Mouse (Mus musculus): ENCODE measurements around the gene Snrnp25. TPM values are rescaled to one million over a fixed set of nuclear protein-coding genes. Genes with fewer than 3 reads are reported as not detected.

Gene Snrnp25
- polyA plus RNA-seq, 1 experiment from 2014 or later, result 84.2 TPM

DNA sequence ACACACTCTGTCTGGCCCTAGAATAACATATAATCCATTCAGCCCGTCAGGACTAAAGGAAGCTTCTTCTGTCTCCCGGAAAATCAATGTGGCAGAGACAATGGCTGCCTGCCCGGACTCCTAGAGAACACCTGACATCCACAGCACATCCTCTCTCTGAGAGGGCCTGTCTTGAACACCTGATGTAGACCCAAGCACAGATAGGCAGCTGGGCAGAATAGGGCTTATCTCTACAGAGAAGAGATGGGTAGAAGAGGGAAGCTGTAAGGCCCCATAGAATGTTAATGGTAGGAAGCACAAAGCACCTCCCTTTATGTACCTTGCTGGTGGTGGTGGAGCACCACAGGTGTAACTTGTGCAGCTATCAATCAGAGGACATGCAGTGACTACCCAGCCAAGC, 37.0 kb downstream of the Snrnp25 start:
- WGBS, result 80% methylated on average over 3 of the region's 3 CpGs
- no peak for ATAC-seq (ENCODE audit: low FRiP score)
- no peak for DNase-seq (ENCODE audit: low spot score)
- Histone ChIP-seq H3K9ac (ENCODE audit: low read depth, low read length) (no peak overlapping the region), H3K27ac (ENCODE audit: low read depth, low read length) (no peak overlapping the region), H3K4me2 (replicated peaks; ENCODE audit: low read depth, low read length) (no peak overlapping the region), H3K27me3 (ENCODE audit: control insufficient read depth, insufficient read depth, low read length) (no peaks in the 10 kb centered on the region), H3K4me1 (replicated peaks; ENCODE audit: control insufficient read depth, insufficient read depth, low read length) (no peaks in the 10 kb centered on the region; the same call in 1 of the 2 replicates), H3K9me3 (ENCODE audit: control insufficient read depth, low read length) (no peaks in the 10 kb centered on the region), H3K4me3 (ENCODE audit: low read depth, low read length) (no peak overlapping the region), H3K36me3 (ENCODE audit: control insufficient read depth, insufficient read depth, low read length) (0 out of 2 replicates have a peak, but pooled peaks cover 2% of the 10 kb centered on the region)

DNA sequence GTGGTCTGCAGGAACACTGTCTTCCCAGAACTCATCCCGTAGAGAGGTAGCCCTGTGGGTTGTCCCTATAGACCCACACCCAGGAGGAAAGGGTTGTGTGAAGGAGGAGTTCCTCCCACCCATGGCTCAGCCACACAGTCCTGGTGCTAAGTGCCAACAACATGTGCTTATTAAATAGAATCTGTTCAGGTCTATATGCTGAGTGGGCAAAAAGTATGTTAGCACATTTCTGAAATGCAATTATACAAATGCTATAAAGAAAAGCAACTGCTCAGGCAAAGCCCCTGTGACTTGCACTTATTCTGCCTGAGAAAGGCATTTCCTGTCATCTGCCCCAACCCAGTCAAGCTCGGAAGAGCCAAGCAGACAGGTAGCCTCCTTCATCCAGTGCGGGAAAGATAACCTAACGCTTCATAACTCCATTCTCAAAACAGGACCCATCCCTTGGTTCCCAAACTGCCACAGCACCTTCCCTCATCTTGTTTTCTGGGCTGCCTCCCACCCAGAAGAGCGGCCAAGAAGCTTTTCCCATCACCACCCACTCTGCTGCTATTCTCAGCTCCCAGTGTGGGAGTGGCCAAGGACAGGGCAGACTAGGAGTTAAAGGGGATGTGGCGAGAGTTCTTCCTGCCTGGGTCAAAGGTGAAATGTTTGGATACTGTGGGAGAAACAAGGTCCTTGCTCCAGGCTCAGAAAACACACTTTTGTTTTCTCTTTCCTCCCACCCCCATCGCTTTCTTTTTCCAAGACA, 38.2 kb downstream of the Snrnp25 start:
- H3K27ac ChIP-seq (ENCODE audit: low read depth, low read length), result no peak overlapping the region
- no peaks in the 10 kb centered on the region; the same call in 1 of the 2 replicates for H3K4me1 ChIP-seq (replicated peaks; ENCODE audit: control insufficient read depth, insufficient read depth, low read length)
- 73% methylated on average over 7 of the region's 7 CpGs for WGBS
- H3K9ac ChIP-seq (ENCODE audit: low read depth, low read length), result no peak overlapping the region
- no peaks in the 10 kb centered on the region for H3K9me3 ChIP-seq (ENCODE audit: control insufficient read depth, low read length)
- ATAC-seq (ENCODE audit: low FRiP score) (no peak), DNase-seq (ENCODE audit: low spot score) (no peak)
- no peak overlapping the region for H3K4me3 ChIP-seq (ENCODE audit: low read depth, low read length)
- no peaks in the 10 kb centered on the region for H3K27me3 ChIP-seq (ENCODE audit: control insufficient read depth, insufficient read depth, low read length)
- H3K36me3 ChIP-seq (ENCODE audit: control insufficient read depth, insufficient read depth, low read length), result peaks cover 5% of the 10 kb centered on the region; the same call in 1 of the 2 replicates
- no peak overlapping the region for H3K4me2 ChIP-seq (replicated peaks; ENCODE audit: low read depth, low read length)

DNA sequence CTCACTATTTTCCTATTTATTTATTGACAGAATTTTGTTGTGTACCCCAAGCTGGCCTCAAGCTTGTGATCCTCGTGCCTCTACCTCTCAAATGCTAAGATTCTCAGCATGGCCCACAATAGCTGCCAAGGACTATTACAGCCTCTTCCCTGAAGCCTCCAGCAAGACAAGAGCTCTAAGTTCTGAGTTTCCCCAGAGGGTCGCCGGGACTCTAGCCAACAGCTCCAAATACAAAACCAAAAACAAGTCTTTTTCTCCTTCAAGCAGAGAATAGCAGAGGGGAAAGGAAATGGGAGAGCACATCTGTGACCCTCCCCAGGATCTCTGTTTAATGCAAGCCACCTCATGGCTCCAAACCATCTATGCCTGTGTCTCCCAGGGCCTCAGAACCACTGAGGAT, 38.8 kb downstream of the Snrnp25 start:
- Histone ChIP-seq H3K4me3 (ENCODE audit: low read depth, low read length) (no peak overlapping the region), H3K9ac (ENCODE audit: low read depth, low read length) (no peak overlapping the region), H3K27me3 (ENCODE audit: control insufficient read depth, insufficient read depth, low read length) (no peaks in the 10 kb centered on the region), H3K27ac (ENCODE audit: low read depth, low read length) (no peak overlapping the region), H3K9me3 (ENCODE audit: control insufficient read depth, low read length) (no peaks in the 10 kb centered on the region), H3K4me1 (replicated peaks; ENCODE audit: control insufficient read depth, insufficient read depth, low read length) (no peaks in the 10 kb centered on the region; the same call in 1 of the 2 replicates), H3K36me3 (ENCODE audit: control insufficient read depth, insufficient read depth, low read length) (peaks cover 5% of the 10 kb centered on the region; the same call in 1 of the 2 replicates), H3K4me2 (replicated peaks; ENCODE audit: low read depth, low read length) (no peak overlapping the region)
- no peak for DNase-seq (ENCODE audit: low spot score)
- no peak for ATAC-seq (ENCODE audit: low FRiP score)
- 88% methylated on average over 3 of the region's 3 CpGs for WGBS

DNA sequence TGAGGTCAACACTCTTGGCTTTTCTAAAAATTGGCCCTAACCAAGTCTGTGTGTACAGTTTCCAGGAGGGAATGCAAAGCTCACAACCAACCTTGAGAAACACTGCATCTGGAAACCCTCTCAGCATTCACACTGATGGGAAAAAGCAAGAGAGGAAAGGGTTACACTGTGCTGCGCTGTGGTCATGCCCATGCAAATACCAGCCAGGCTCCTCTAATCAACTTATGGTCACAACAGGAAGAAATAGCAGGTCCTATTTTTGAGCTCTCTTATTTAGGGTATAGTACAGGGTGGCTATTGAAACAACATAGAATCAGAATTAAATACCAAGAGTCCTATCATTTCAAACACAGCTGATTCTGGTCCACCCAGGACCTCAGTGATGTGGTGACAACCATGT, 39.4 kb downstream of the Snrnp25 start:
- Histone ChIP-seq H3K9me3 (ENCODE audit: control insufficient read depth, low read length) (no peaks in the 10 kb centered on the region), H3K4me1 (replicated peaks; ENCODE audit: control insufficient read depth, insufficient read depth, low read length) (no peaks in the 10 kb centered on the region; the same call in 1 of the 2 replicates), H3K9ac (ENCODE audit: low read depth, low read length) (no peak overlapping the region), H3K27me3 (ENCODE audit: control insufficient read depth, insufficient read depth, low read length) (no peaks in the 10 kb centered on the region), H3K36me3 (ENCODE audit: control insufficient read depth, insufficient read depth, low read length) (peaks cover 5% of the 10 kb centered on the region; the same call in 1 of the 2 replicates), H3K27ac (ENCODE audit: low read depth, low read length) (no peak overlapping the region), H3K4me3 (ENCODE audit: low read depth, low read length) (no peak overlapping the region), H3K4me2 (replicated peaks; ENCODE audit: low read depth, low read length) (no peak overlapping the region)
- WGBS, result 89% methylated on average over 1 of the region's 1 CpGs
- ATAC-seq (ENCODE audit: low FRiP score) (no peak), DNase-seq (ENCODE audit: low spot score) (no peak)

DNA sequence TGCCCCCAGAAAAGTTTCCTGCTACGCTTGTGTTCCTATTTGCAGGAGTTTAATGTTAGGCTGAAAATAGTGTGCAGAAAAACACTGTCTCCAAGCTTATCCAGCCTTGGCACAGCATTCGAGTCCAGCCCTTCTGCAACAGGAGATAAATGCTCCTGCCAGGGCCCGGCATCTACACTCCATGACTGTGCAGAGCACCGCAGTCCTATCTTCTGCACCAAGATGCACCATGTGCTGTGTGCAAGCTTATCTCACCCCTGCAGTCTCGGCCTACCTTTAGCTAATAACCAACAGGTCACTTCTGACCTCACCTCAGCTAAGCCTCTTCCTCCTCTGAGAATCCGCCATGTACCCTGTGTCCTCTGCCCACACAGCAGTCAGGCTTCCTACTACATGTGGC, 40.4 kb downstream of the Snrnp25 start:
- no peak overlapping the region for H3K9ac ChIP-seq (ENCODE audit: low read depth, low read length)
- no peaks in the 10 kb centered on the region; the same call in 1 of the 2 replicates for H3K4me1 ChIP-seq (replicated peaks; ENCODE audit: control insufficient read depth, insufficient read depth, low read length)
- DNase-seq (ENCODE audit: low spot score) (no peak), ATAC-seq (ENCODE audit: low FRiP score) (no peak)
- no peaks in the 10 kb centered on the region for H3K27me3 ChIP-seq (ENCODE audit: control insufficient read depth, insufficient read depth, low read length)
- H3K4me3 ChIP-seq (ENCODE audit: low read depth, low read length), result no peak overlapping the region
- no peaks in the 10 kb centered on the region for H3K9me3 ChIP-seq (ENCODE audit: control insufficient read depth, low read length)
- H3K4me2 ChIP-seq (replicated peaks; ENCODE audit: low read depth, low read length), result no peak overlapping the region
- H3K36me3 ChIP-seq (ENCODE audit: control insufficient read depth, insufficient read depth, low read length), result peaks cover 5% of the 10 kb centered on the region; the same call in 1 of the 2 replicates
- WGBS, result 92% methylated on average over 6 of the region's 6 CpGs
- no peak overlapping the region for H3K27ac ChIP-seq (ENCODE audit: low read depth, low read length)

DNA sequence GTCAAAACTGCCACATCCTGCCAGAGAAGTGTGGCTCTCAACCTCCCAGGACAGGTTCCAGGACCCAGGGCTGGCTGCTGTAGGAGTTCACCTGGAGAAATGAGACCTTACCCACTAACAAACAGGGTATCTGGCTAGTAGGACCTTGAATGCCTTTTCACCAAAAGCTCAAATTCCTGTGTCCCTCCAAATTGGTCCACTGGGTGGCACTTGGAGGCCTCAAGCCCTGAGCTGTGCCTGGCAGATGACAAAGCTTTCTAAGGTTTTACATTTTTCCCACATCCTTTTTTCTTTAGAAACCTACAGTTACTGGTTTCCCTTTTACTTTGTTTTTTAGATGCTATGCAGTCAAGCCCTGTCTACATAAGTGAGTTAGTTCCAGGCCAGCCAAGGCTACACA, 41.9 kb downstream of the Snrnp25 start:
- Histone ChIP-seq H3K27me3 (ENCODE audit: control insufficient read depth, insufficient read depth, low read length) (no peaks in the 10 kb centered on the region), H3K4me3 (ENCODE audit: low read depth, low read length) (no peak overlapping the region), H3K4me2 (replicated peaks; ENCODE audit: low read depth, low read length) (no peak overlapping the region), H3K9me3 (ENCODE audit: control insufficient read depth, low read length) (no peaks in the 10 kb centered on the region), H3K4me1 (replicated peaks; ENCODE audit: control insufficient read depth, insufficient read depth, low read length) (no peaks in the 10 kb centered on the region; the same call in 1 of the 2 replicates), H3K9ac (ENCODE audit: low read depth, low read length) (no peak overlapping the region), H3K27ac (ENCODE audit: low read depth, low read length) (no peak overlapping the region), H3K36me3 (ENCODE audit: control insufficient read depth, insufficient read depth, low read length) (peaks cover 5% of the 10 kb centered on the region; the same call in 1 of the 2 replicates)
- DNase-seq (ENCODE audit: low spot score), result no peak
- no peak for ATAC-seq (ENCODE audit: low FRiP score)

DNA sequence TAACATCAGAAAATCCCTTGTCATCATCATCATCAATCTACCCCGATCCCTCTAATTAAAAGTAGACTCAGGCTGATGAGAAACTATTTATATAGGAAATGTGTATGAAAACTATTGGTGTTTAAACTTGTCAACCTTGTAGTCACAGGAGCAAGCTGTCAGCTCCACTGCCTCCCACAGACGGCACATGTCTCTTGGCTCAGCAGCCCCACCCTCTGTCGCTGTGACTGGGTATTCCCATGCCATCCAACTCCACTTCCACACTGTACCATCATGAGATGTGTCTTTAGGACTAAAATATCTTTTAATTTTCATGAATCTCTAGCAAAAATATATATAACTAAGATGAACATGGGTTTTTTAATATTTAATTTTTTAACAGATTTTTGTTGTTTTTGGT, 43.1 kb downstream of the Snrnp25 start:
- H3K4me1 ChIP-seq (replicated peaks; ENCODE audit: control insufficient read depth, insufficient read depth, low read length), result no peaks in the 10 kb centered on the region; the same call in 1 of the 2 replicates
- 88% methylated on average over 3 of the region's 3 CpGs for WGBS
- DNase-seq (ENCODE audit: low spot score) (no peak), ATAC-seq (ENCODE audit: low FRiP score) (no peak)
- no peak overlapping the region for H3K27ac ChIP-seq (ENCODE audit: low read depth, low read length)
- H3K27me3 ChIP-seq (ENCODE audit: control insufficient read depth, insufficient read depth, low read length), result no peaks in the 10 kb centered on the region
- peaks cover 5% of the 10 kb centered on the region; the same call in 1 of the 2 replicates for H3K36me3 ChIP-seq (ENCODE audit: control insufficient read depth, insufficient read depth, low read length)
- no peak overlapping the region for H3K9ac ChIP-seq (ENCODE audit: low read depth, low read length)
- no peak overlapping the region for H3K4me2 ChIP-seq (replicated peaks; ENCODE audit: low read depth, low read length)
- no peak overlapping the region for H3K4me3 ChIP-seq (ENCODE audit: low read depth, low read length)
- no peaks in the 10 kb centered on the region for H3K9me3 ChIP-seq (ENCODE audit: control insufficient read depth, low read length)

DNA sequence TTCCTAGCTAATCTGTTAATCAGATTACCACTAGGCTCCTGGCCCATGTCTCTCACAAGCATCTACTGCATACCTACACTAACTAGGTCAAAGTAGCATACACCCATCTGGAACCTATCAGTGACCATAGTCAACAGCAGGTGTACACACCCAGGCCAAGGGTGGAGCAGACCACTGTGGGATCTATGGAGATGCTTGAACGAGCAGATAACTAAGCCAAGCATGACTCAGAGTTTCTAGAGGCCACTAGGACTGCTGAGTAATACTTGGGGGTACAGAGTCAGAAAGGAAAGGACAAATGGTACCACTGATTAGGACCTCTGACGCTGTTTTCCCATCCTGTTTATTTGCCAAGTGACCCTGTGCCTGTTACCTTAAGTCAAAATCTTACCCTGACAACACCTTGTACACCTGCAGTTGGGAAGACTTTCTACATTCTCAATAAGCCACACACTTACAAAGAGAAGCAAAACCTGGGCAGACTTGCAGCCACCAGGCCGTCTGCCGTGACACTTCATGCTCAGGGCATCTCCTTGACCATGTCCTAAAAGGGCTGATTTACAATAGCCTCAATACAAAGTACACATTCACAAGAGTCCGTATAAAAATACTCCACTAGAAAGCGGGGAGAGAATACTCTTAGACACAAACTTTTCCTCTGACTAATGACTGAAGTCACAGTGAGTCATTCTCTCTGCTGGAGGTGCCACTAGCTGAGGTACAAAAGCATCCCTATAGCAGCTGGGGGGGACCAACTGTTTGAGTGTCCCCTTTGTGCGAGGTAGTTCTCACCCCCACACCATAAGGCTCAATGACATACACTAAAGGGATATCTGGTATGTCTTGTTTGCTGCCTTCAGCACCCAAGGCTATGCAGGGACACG, 45.9 kb downstream of the Snrnp25 start:
- 86% methylated on average over 8 of the region's 8 CpGs for WGBS
- Histone ChIP-seq H3K27ac (ENCODE audit: low read depth, low read length) (no peak overlapping the region), H3K4me1 (replicated peaks; ENCODE audit: control insufficient read depth, insufficient read depth, low read length) (no peaks in the 10 kb centered on the region), H3K27me3 (ENCODE audit: control insufficient read depth, insufficient read depth, low read length) (no peaks in the 10 kb centered on the region), H3K4me3 (ENCODE audit: low read depth, low read length) (no peak overlapping the region), H3K9ac (ENCODE audit: low read depth, low read length) (no peak overlapping the region), H3K4me2 (replicated peaks; ENCODE audit: low read depth, low read length) (no peak overlapping the region), H3K9me3 (ENCODE audit: control insufficient read depth, low read length) (no peaks in the 10 kb centered on the region), H3K36me3 (ENCODE audit: control insufficient read depth, insufficient read depth, low read length) (peaks cover 5% of the 10 kb centered on the region; the same call in 1 of the 2 replicates)
- DNase-seq (ENCODE audit: low spot score), result no peak
- no peak for ATAC-seq (ENCODE audit: low FRiP score)

Data from hindbrain, embryonic 11.5 days (tissue).